Mouse (Mus musculus): ENCODE measurements around the gene Gatad2a.
"Not testable (repeated sequence)": the region's sequence is repeated elsewhere in the genome, so short reads cannot be mapped to it uniquely, and the experiment has no call there.

Gene Gatad2a

DNA sequence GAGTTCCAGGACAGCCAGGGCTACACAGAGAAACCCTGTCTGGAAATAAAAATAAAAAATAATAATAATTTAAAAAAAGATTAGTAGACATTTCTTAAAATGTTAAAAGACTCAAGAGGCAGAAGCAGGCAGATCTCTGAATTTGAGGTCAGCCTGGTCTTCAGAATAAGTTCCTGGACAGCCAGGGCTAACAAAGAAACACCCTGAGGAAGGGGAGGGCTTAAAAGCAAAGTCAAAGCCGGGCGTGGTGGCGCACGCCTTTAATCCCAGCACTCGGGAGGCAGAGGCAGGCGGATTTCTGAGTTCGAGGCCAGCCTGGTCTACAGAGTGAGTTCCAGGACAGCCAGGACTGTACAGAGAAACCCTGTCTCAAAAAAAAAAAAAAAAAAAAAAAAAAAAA lies 7.2 kb downstream of the Gatad2a start:
- not testable (repeated sequence) for DNase-seq

GRCm38 (mm10) chr8:69987744-69988143 lies 8.4 kb downstream of the Gatad2a start:
- no peak for DNase-seq

DNA sequence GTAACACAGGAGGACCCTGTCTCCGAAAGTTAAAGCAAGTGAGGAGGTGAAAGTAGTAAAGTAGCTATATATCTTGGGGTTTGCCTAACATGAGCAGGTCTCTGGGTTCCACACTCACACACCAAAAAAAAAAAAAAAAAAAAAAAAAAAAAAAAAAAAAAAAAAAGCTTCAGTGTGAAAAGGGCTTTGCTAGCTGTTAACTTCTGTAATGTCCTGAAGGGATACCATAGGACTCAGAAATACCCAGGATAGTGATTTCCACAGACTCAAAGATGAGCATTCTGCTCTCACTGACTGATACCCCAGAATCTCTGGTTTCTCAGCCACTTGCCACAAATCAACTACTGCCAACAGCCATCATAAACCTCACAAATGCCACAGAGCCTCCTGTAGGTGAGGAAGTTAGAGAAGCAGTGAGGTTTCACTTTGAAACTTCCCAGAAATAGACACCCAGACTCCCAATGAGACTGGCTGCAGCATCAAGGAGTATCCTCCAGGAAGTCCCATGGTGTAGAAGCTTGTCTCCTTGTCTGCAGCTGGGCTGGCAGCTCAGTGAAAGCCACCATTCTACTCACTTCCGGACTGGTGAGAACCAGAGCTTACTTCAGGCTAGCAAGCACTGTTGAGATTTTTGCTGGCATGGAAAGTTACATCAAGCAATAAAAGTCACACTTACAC lies 11.2 kb downstream of the Gatad2a start:
- DNase-seq, result no peak

- DNase-seq, result no peak
Measured at GRCm38 (mm10) chr8:69978456-69978855, 17.7 kb downstream of the Gatad2a start.

- DNase-seq, result no peak
Measured at GRCm38 (mm10) chr8:69974806-69975205, 21.4 kb downstream of the Gatad2a start.

- peak; percentile 94 for DNase-seq
Measured at GRCm38 (mm10) chr8:69974194-69974614, 22.0 kb downstream of the Gatad2a start.

DNA sequence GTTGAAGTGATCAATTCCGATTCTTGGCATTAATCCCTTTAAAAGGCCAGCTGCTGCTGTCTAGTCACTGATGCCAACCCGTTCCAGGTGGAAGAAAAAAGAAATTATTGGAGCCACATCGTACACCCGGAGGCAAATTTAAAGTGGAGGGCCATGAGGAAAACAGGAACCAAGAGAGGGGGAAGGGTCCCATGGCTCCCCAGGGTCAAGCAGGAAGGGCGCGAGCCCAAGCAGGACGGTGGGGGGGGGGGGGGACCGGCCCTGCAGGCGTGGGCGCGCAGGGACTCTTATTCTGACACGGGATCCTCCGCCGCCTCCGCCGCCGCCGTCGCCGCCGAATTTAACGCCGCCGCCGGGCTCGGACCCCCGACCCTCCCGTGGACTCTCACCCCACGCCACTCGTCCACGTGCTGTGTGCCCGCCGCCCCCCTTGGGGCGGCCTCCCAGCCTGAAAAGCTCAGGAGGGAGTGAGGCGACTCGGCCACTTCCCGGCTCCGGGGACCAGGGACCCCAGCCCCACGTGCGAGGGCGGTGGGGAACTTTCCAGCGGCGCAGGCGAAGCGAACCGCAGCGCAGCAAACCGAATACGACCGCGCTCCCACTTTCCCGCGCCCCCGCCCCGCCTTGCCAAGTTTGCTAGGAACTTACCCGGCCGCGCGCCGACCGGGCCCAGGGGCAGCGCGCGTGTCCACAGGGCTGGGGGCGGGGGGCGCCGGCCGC lies 22.6 kb downstream of the Gatad2a start:
- DNase-seq, result peak; percentile 68

DNA sequence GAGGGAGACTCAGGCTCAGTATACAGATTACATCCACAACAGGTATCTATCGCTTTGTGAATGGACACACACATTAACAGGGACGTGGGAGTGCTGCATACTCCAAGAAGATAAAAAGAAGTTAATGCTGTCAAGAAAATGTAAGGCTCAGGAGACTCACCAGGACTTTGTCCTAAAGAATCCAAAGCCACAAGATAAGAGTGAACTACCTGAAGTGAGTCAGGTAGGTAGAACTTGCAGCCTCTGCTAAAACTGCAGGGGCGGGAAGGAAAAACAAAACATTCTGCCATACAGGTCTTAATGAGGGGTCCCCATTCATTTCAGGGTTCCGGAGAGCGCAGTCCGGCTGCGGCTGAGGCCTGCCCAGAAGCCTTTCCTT lies 23.1 kb downstream of the Gatad2a start:
- DNase-seq, result no peak

- no peak for DNase-seq
Measured at GRCm38 (mm10) chr8:69970880-69971279, 25.3 kb downstream of the Gatad2a start.

DNA sequence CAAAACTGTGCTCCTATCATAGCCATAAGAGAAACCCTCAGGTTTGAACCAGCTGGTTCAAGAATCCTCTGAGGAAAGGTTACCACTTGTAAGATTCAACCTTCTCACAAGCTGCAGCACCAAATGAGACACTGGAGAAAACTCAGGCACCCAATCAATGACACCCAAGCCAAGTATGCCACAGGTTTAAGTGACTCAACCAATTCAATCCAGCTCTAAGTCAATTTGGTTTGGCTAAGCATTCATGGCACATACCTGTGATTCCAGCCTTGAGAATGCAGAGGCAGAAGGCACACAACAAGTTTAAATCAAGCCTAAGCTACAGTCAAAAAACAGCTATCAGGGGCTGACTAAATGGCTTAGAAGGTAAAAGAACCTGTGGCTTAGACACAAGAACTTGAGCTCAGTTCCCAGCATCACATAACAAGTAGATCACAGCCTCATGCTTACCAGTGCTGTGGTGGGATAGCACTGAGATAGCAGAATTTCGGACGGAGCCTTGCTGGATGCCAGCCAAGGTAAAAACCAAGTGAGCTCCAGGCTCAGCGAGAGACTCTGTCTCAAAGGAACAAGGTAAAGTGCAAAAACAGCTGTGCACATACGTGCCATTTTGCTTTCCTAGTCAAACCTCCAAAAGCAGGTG lies 28.8 kb downstream of the Gatad2a start:
- DNase-seq, result no peak

DNA sequence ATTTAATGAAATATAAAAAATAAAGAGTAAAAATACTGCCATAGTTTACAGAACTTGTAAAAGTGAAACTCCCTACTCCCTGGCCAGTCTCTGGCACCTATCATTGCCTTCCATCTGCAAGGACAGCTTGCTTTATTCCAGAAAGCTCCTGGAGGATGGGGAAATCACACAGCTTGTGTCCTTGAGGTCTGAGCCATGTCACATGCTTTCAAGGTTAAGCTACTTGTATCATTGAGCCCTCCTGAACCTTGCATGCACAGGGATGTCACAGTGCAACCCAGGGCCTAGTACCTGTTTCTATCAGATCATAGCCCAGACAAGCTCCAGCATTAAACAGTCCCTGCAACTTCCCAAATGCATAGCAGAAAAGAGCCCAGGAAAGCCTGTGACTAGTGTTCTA lies 36.9 kb downstream of the Gatad2a start:
- no peak for DNase-seq

DNA sequence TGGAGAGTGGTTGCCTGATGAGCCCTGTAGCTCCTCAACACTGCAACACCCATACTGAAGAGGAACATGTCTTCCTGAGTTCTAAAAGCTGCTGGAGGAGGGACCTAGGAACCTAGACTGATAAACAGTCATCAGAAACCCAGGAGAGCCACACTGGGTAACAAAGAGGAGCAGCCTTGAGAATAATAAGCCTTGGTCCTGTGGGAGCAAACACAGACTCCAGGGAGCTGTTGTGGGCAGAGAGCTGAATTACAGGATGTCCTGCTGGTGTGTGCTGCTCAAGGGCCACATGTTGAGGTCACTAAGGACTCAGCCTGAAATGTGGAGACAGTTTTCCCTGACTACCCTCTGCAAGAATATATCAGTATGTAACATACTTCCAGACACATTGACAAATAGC lies 38.3 kb downstream of the Gatad2a start:
- DNase-seq, result no peak

GRCm38 (mm10) chr8:69957419-69957818 lies 38.8 kb downstream of the Gatad2a start:
- no peak for DNase-seq

GRCm38 (mm10) chr8:69956651-69957050 lies 39.5 kb downstream of the Gatad2a start:
- DNase-seq, result no peak

DNA sequence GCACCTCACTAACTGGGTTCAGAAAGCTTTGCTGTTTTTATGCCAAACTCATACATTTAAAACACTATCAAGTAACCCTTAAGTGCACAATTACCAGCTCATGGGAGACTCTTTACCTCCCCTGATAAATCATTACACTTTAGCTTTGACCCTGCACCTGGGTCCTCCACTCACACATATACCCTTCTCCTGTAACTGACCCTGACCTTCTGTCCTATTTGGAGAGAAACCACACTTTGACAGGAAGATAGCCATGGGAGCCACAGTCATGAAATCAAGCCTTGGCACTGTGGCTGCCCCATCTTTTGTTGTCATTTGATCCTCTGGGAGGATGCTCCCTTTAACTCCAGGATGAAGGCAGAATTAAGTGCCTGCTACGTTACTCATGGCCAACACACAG lies 41.5 kb downstream of the Gatad2a start:
- no peak for DNase-seq

GRCm38 (mm10) chr8:69954213-69954612 lies 42.0 kb downstream of the Gatad2a start:
- DNase-seq, result no peak

- DNase-seq, result no peak
Measured at GRCm38 (mm10) chr8:69950300-69950699, 45.9 kb downstream of the Gatad2a start.

- not testable (repeated sequence) for DNase-seq
Measured at GRCm38 (mm10) chr8:69942495-69942894, 53.7 kb downstream of the Gatad2a start.

GRCm38 (mm10) chr8:69940386-69940785 lies 55.8 kb downstream of the Gatad2a start:
- no peak for DNase-seq

DNA sequence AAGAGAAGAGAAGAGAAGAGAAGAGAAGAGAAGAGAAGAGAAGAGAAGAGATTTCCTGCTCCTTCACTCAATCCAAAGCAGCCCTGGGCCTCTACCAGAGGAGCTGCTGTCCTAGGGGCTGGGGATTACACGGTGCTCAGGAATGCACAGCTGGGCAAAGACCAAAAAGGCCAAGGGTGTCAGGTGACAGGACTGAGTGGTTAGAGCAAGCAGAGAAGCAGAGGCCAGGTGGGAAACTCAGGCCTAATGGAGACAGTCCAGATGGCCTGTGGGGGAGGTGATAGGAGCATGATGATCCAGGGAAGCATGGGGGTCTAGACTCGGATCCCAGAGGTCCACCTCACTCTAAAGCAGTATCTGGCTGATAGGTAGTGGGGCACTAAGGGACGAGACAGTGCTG lies 56.6 kb downstream of the Gatad2a start:
- DNase-seq, result no peak

- no peak for DNase-seq
Measured at GRCm38 (mm10) chr8:69938245-69938982, 57.8 kb downstream of the Gatad2a start.

DNA sequence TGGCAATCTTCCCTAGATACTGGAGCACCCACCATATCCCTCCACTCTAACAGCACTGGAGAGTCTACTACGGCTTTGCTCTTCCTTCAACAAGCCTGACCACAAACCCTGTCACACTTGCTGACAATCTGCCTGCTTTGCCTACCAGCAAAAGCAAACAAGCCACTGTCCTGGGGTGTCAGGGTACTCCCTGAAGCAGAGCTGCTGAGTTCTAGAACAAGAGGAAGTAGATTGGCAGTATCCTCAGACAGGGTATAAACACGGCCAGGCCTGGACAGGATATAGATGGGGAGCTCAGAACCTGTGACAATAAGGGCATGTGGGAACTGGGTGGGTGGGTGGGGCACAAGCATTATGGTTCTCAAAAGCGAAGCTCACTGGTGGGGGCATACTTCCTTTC lies 58.7 kb downstream of the Gatad2a start:
- no peak for DNase-seq

DNA sequence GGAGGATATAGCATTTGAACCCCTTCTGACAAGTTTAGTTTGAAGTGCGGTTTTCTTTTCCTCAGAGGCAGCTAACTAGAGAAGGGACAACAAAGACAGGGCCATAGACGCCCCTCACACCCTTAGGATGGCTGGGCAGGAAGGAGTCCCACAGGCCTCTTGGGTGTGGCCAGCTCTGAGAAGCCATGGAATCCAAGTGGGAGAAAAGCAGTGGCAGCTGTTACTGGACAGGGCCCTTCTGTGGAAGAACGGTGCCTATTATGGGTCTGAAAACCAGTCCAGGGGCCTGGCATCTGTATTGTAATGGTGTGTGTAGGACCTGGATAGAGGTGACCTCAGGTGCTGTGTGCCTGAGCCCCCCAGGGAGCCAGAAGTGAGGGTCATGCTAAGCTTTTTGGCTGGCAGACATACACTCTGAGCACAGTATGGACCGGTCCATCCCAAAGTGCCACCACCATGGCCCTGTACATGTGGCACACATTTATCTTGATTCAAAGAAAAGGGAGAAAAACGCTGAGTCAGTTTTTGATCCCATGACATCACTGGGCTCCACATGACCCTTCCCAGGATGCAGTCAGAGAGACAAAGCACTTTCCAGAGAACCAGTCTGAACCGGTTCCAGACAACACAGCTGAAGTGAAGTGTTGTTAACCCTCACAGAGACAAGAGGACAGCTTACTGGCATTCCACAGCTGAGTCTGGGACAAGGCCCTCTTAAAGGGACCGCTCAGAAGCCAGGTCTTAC lies 60.0 kb downstream of the Gatad2a start:
- no peak for DNase-seq

All from cerebellum, adult 11-12 months (tissue).